Mouse (Mus musculus) hindbrain, embryonic 12.5 days (tissue): ENCODE results near the gene Olfr1466. TPM values are rescaled to one million over a fixed set of nuclear protein-coding genes. Genes with fewer than 3 reads are reported as not detected.

Experiments used
- ATAC-seq: fragments of 200-750 bp; cut with Nextera tagmentation; 2 replicates; pipeline ENCODE4 v1.8.0; 2017; ENCODE audit warnings: moderate TSS enrichment; ENCODE audit not compliant: low FRiP score
- H3K27ac ChIP-seq: fragments of 300-500 bp; sonication (generic); 2 replicates; pipeline ENCODE4 v1.5.1; 2016; ENCODE audit warnings: mild to moderate bottlenecking
- H3K27me3 ChIP-seq: fragments of 300-500 bp; sonication (generic); 2 replicates; pipeline ENCODE4 v1.6.1; 2016; ENCODE audit warnings: mild to moderate bottlenecking
- H3K36me3 ChIP-seq: fragments of 300-500 bp; sonication (generic); 2 replicates; pipeline ENCODE4 v1.6.1; 2016; ENCODE audit warnings: mild to moderate bottlenecking
- H3K4me1 ChIP-seq: fragments of 300-500 bp; sonication (generic); 2 replicates; pipeline ENCODE4 v1.6.1; 2016
- H3K4me2 ChIP-seq: fragments of 300-500 bp; sonication (generic); replicated peaks from 2 replicates; pipeline ENCODE4 v1.6.1; 2016; ENCODE audit warnings: mild to moderate bottlenecking
- H3K4me3 ChIP-seq: fragments of 300-500 bp; sonication (generic); 2 replicates; pipeline ENCODE4 v1.5.1; 2016; ENCODE audit warnings: mild to moderate bottlenecking
- H3K9ac ChIP-seq: fragments of 300-500 bp; sonication (generic); 2 replicates; pipeline ENCODE4 v1.6.1; 2016; ENCODE audit warnings: mild to moderate bottlenecking, moderate library complexity
- H3K9me3 ChIP-seq: fragments of 300-500 bp; sonication (generic); replicated peaks from 2 replicates; pipeline ENCODE4 v1.6.1; 2016; ENCODE audit warnings: mild to moderate bottlenecking
- WGBS: fragments of 180-500 bp; shearing (Covaris S2); methylation state at CpG from one replicate; pipeline ENCODE4 v1.1.7; 2016; 5-methylcytosine and 5-hydroxymethylcytosine counted together
- polyA plus RNA-seq: library from polyadenylated mRNA; unstranded; fragments of >200 nt; fragmentation: Nextera tagmentation; extraction: Ambion mirVana; gene quantifications from 2 replicates; pipeline ENCODE4 v1.2.1, GENCODE M21; 2016

Olfr1466 gene
- not detected in 2 replicates for polyA plus RNA-seq

DNA sequence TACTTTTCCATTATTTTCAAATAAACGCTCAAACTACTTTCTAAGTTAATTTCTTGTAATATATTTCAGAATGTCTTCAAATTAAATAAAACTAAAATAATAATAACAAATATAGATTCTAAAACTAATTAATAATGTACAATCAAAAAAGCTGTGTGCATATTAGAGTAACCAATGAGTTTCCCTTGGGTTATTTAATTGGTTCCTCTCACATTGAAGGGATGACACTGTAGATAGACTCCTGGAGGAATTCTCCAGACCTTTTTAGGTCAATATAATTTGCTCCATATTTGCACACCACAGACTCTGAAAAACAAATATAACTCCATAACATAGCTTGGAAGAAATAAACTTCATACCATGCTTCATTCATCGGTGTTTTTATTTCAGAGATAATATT is at the start of gene Olfr1466:
TSS of gene Olfr1466 (plus strand) at position 301 of the 400 bp plus-strand sequence.
- Histone ChIP-seq H3K9ac (no peak within 1 kb of the TSS), H3K27me3 (no peaks in the 10 kb centered on the region), H3K4me2 (no peak within 1 kb of the TSS), H3K27ac (no peak within 1 kb of the TSS), H3K9me3 (peaks cover 18% of the 10 kb centered on the region), H3K4me3 (no peak within 1 kb of the TSS), H3K4me1 (no peaks in the 10 kb centered on the region), H3K36me3 (no peaks in the 10 kb centered on the region)
- 88% methylated on average over 2 of the region's 2 CpGs for WGBS
- ATAC-seq: no peak

DNA sequence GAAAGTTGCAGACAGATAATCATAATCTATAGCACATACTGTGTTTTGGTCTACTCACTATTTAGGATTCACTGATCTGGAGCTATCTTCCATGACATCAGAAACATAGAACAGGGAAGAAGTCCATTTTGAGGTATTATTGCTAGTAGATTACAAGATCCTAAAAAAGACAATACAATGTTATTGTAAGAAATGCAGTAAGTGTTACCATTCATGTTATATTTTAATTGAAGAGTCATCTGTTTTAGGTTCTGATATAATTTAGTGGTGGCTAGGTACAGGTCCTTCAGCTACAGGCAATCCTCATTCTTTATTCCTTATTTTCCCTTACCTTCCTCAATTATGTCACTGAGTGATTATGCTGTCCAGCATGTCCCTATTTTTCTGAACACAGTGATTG is 23.2 kb upstream of the Olfr1466 start, which contains the start of gene Olfr1465:
TSS of gene Olfr1465 (minus strand) at position 101 of the 400 bp plus-strand sequence.
- ATAC-seq: no peak
- Histone ChIP-seq H3K27me3 (no peaks in the 10 kb centered on the region), H3K4me1 (no peaks in the 10 kb centered on the region), H3K4me2 (no peak within 1 kb of the TSS), H3K9me3 (no peaks in the 10 kb centered on the region), H3K9ac (no peak within 1 kb of the TSS), H3K4me3 (no peak within 1 kb of the TSS), H3K36me3 (no peaks in the 10 kb centered on the region), H3K27ac (no peak within 1 kb of the TSS)

DNA sequence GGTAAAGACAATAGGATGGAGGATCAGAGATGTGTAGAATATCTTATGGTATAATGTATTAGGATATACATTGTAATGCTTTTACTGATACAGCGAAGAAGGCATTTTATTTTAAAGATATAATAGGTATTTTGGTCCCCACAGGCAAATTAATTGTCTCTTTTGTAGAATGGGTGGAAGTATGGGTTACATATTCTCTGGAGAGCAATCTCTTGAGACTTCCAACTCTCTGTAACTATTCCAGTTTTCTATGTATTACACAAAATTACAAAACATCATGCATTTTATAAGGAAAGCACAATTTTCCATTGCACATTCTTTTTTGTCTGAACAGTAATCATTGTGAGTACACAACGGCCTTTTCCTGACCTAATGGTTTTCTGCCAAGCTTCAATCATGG is 23.3 kb downstream of the Olfr1466 start, which contains the start of gene Olfr1467:
TSS of gene Olfr1467 (plus strand) at position 301 of the 400 bp plus-strand sequence.
- peaks cover 13% of the 10 kb centered on the region for H3K9me3 ChIP-seq
- ATAC-seq: no peak
- H3K4me2 ChIP-seq: no peak within 1 kb of the TSS
- 75% methylated on average over 2 of the region's 2 CpGs for WGBS
- no peak within 1 kb of the TSS for H3K4me3 ChIP-seq
- H3K27me3 ChIP-seq: no peaks in the 10 kb centered on the region
- H3K4me1 ChIP-seq: no peaks in the 10 kb centered on the region
- no peaks in the 10 kb centered on the region for H3K36me3 ChIP-seq
- no peak within 1 kb of the TSS for H3K27ac ChIP-seq
- H3K9ac ChIP-seq: no peak within 1 kb of the TSS

Other genes with a start within 250 kb of the Olfr1466 start
- not detected in 2 replicates for gene Olfr1457, start 241.0 kb upstream of the Olfr1466 start, polyA plus RNA-seq
- gene Olfr1458, start 232.1 kb upstream of the Olfr1466 start, polyA plus RNA-seq: not detected in 2 replicates
- gene Olfr1459, start 189.3 kb upstream of the Olfr1466 start, polyA plus RNA-seq: not detected in 2 replicates
- gene Olfr1461, start 175.9 kb upstream of the Olfr1466 start, polyA plus RNA-seq: not detected in 2 replicates
- not detected in 2 replicates for gene Olfr1462, start 153.1 kb upstream of the Olfr1466 start, polyA plus RNA-seq
- gene Olfr1463, start 107.5 kb upstream of the Olfr1466 start, polyA plus RNA-seq: not detected in 2 replicates
- not detected in 2 replicates for gene Olfr1465, start 23.3 kb upstream of the Olfr1466 start, polyA plus RNA-seq
- gene Olfr1467, start 23.4 kb downstream of the Olfr1466 start, polyA plus RNA-seq: not detected in 2 replicates
- gene Olfr1469, start 69.0 kb downstream of the Olfr1466 start, polyA plus RNA-seq: not detected in 2 replicates
- gene Olfr1471, start 104.5 kb downstream of the Olfr1466 start, polyA plus RNA-seq: not detected in 2 replicates
- not detected in 2 replicates for gene Olfr1472, start 117.2 kb downstream of the Olfr1466 start, polyA plus RNA-seq
- not detected in 2 replicates for gene Olfr1474, start 130.7 kb downstream of the Olfr1466 start, polyA plus RNA-seq
- gene Olfr1475, start 141.3 kb downstream of the Olfr1466 start, polyA plus RNA-seq: not detected in 2 replicates
- not detected in 2 replicates for gene Olfr1477, start 161.7 kb downstream of the Olfr1466 start, polyA plus RNA-seq
- not detected in 2 replicates for gene Olfr1480, start 189.1 kb downstream of the Olfr1466 start, polyA plus RNA-seq
- gene Olfr1484, start 244.6 kb downstream of the Olfr1466 start, polyA plus RNA-seq: not detected in 2 replicates